Comparison of ENCODE assay signal across 35 mouse cellular contexts in the genomic region with DNA sequence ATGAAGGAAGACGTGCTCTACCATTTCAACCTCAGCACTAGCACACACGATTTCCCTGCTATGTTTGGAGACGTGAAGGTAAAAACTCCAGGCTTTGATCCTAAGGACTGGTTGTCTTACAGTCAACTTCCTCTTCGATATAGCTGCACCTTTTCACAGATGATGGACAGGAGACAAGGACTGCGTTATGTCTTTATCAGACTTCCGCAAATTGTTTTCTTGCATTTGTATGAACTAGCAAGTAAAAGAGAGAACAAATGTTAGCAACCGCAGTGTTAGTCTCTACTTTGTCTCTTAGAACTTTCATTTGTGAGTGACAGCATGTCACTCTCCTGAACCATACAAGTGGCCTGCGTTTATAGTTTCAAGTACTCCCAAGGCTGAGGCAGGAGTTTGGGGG.
"Had no signal": no experiment of that assay in that cellular context is flagged by ENCODE, and none has a peak within 500 bp of the region (broad histone marks: within the 10 kb centered on the region; RNA-seq: fewer than 3 reads in every experiment).

No protein-coding gene starts in this region.

- H3K9ac ChIP-seq: heart, embryonic 12.5 days; heart, embryonic 13.5 days; heart, embryonic 15.5 days; hindbrain, embryonic 12.5 days; hindbrain, embryonic 13.5 days; hindbrain, embryonic 14.5 days; hindbrain, embryonic 15.5 days; intestine, embryonic 15.5 days; kidney, embryonic 15.5 days had no signal

- H3K9me3 ChIP-seq: heart, embryonic 10.5 days; heart, embryonic 12.5 days; heart, embryonic 13.5 days; heart, embryonic 15.5 days; hindbrain, embryonic 10.5 days; hindbrain, embryonic 12.5 days; hindbrain, embryonic 13.5 days; hindbrain, embryonic 15.5 days; intestine, embryonic 15.5 days; kidney, embryonic 15.5 days had no signal

- DNase-seq: heart, postnatal 10 days; heart, postnatal 36 days; heart, postnatal 4 days; kidney, adult 11 months; kidney, adult 18-20 months; kidney, adult 2 months; kidney, adult 8-10 months; kidney, adult 9 months; kidney, postnatal 10 days; kidney, postnatal 14 days; kidney, postnatal 25 days; kidney, postnatal 36 days; kidney, postnatal 4 days; layer of hippocampus, adult 9-11 months; layer of hippocampus, postnatal 36 days had no signal

- H3K36me3 ChIP-seq: heart, embryonic 10.5 days; hindbrain, embryonic 10.5 days; hindbrain, embryonic 12.5 days; hindbrain, embryonic 13.5 days; hindbrain, embryonic 15.5 days; intestine, embryonic 15.5 days; kidney, embryonic 15.5 days had no signal

- H3K27me3 ChIP-seq: heart, embryonic 12.5 days; heart, embryonic 13.5 days; heart, embryonic 15.5 days; hindbrain, embryonic 12.5 days; hindbrain, embryonic 13.5 days; hindbrain, embryonic 15.5 days; intestine, embryonic 15.5 days; kidney, embryonic 15.5 days had no signal

- H3K4me1 ChIP-seq: heart, embryonic 10.5 days; heart, embryonic 12.5 days; heart, embryonic 15.5 days; hindbrain, embryonic 10.5 days; hindbrain, embryonic 12.5 days; hindbrain, embryonic 13.5 days; hindbrain, embryonic 15.5 days; intestine, embryonic 15.5 days; kidney, embryonic 15.5 days had no signal

- H3K4me3 ChIP-seq: heart, embryonic 10.5 days; heart, embryonic 12.5 days; heart, embryonic 13.5 days; heart, embryonic 15.5 days; hindbrain, embryonic 10.5 days; hindbrain, embryonic 12.5 days; hindbrain, embryonic 13.5 days; hindbrain, embryonic 15.5 days; intestine, embryonic 15.5 days; kidney, embryonic 15.5 days; layer of hippocampus, adult 2 months; left cerebral cortex, adult 2 months had no signal

- H3K4me2 ChIP-seq: heart, embryonic 11.5 days; heart, embryonic 12.5 days; heart, embryonic 13.5 days; heart, embryonic 15.5 days; hindbrain, embryonic 12.5 days; hindbrain, embryonic 13.5 days; hindbrain, embryonic 14.5 days; hindbrain, embryonic 15.5 days; intestine, embryonic 15.5 days; kidney, embryonic 15.5 days had no signal

- ATAC-seq: hindbrain, embryonic 16.5 days; hindbrain, postnatal 0 days; inflammation-experienced regulatory T-cells, adult 6 months; intestine, embryonic 15.5 days; intestine, embryonic 16.5 days; intestine, postnatal 0 days had no signal

- H3K27ac ChIP-seq: heart, embryonic 10.5 days; heart, embryonic 13.5 days; heart, embryonic 15.5 days; hindbrain, embryonic 10.5 days; hindbrain, embryonic 12.5 days; hindbrain, embryonic 13.5 days; hindbrain, embryonic 14.5 days; hindbrain, embryonic 15.5 days; hindbrain, postnatal 0 days; intestine, embryonic 15.5 days; kidney, embryonic 15.5 days; kidney, postnatal 0 days; left cerebral cortex, adult 2 months had no signal
